Mouse (Mus musculus) stomach, adult 2 months (tissue): Measurements from ENCODE around the gene Col15a1. TPM values are rescaled to one million over a fixed set of nuclear protein-coding genes. Genes with fewer than 3 reads are reported as not detected.

Source experiments
- polyA plus RNA-seq: library from polyadenylated mRNA; depleted of rRNA; stranded (reverse); fragments of >200 nt; gene quantifications from 2 replicates; pipeline ENCODE4 v1.2.3, GENCODE M21; 2012; rRNA removed

Col15a1 gene
- 26.5 and 38.6 TPM in 2 replicates for polyA plus RNA-seq

GRCm38 (mm10) chr4:47207969-47208420 lies at the start of gene Col15a1:
Gene Col15a1, plus strand, starts transcription at chr4:47208161.

DNA sequence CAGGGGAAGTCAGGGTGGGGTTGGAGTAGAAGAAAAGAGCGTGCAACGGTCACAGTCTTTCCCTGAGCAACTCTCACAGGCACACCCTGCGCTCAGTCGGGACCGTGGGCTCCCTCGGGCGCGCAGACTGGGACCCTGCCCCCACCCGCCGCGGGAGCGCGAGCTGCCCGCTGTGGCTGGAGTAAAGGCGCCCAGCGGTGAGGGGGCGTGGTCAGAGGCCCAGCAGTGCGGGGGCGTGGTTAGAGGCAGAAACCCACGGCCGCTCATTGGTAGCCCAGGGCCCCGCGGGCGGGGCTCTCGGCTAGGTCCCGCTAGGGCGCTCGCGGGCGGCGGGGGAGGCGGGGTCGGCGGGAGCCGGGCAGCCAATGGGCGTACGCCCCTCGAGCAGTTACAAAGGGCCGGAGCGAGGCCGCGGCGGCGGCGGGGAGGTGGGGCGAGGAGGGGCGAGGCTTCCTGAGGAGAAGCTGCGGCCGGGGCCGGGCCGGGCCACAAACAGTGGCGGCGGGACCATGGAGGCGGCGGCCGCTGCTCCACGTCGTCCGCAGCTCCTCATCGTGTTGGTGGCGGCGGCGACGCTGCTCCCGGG lies 144.9 kb downstream of the Col15a1 start, which contains the start of gene Tgfbr1:
Gene Tgfbr1, plus strand, starts transcription at position 420 of the 586 bp plus-strand sequence.

Other genes with a start within 250 kb of the Col15a1 start
- gene Gabbr2, start 216.3 kb upstream of the Col15a1 start, polyA plus RNA-seq, result 0.06 and 0.15 TPM in 2 replicates
- 5.0 and 6.7 TPM in 2 replicates for gene Anks6, start 150.7 kb upstream of the Col15a1 start, polyA plus RNA-seq
- gene Galnt12, start 116.3 kb upstream of the Col15a1 start, polyA plus RNA-seq, result 18.4 and 32.0 TPM in 2 replicates
- 0.60 and 0.78 TPM in 2 replicates for gene Tgfbr1, start 145.1 kb downstream of the Col15a1 start, polyA plus RNA-seq